Mouse (Mus musculus) yolk sac, embryonic 10.5 days (tissue): ENCODE results near the gene Txnrd1.

Experiments
- DNase-seq: peaks from one replicate; pipeline ENCODE4 v3.0.0-alpha.2; 2017; ENCODE audit warnings: low spot score

Txnrd1 gene

DNA sequence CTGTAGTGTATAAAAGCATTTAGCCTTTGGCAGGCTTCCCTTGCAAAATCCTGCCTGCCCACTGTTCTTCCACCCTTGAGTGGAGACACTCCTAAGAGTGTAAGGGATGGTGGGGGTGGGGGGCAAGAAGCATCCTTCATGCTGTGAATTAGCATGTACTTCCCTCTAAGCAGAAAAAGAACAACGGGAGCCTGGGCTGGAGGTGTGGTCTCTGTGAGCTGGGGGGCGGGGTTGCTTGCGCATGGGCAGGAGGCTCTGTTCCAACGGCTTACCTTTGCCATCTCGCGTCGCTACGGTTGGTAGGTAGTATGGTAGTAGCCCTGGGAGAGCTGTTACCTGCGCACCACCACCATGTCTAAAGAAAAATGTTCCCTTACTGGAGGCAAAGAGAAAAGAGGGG lies 32.6 kb downstream of the Txnrd1 start, which contains the start of gene Eid3:
TSS of gene Eid3 (plus strand) at position 271 of the 400 bp plus-strand sequence.
- no peak for DNase-seq

- DNase-seq = no peak
These were observed 33.1 kb downstream of the Txnrd1 start for GRCm38 (mm10) chr10:82866832-82867231.

- no peak for DNase-seq
These were observed 34.8 kb downstream of the Txnrd1 start for GRCm38 (mm10) chr10:82868418-82869086.

GRCm38 (mm10) chr10:82875446-82875845 lies 41.7 kb downstream of the Txnrd1 start:
- no peak for DNase-seq

- DNase-seq = peak; percentile 54
These were observed 42.5 kb downstream of the Txnrd1 start for GRCm38 (mm10) chr10:82876076-82876796.

GRCm38 (mm10) chr10:82887354-82887753 lies 53.6 kb downstream of the Txnrd1 start:
- DNase-seq = no peak

GRCm38 (mm10) chr10:82888576-82888975 lies 54.8 kb downstream of the Txnrd1 start:
- no peak for DNase-seq

DNA sequence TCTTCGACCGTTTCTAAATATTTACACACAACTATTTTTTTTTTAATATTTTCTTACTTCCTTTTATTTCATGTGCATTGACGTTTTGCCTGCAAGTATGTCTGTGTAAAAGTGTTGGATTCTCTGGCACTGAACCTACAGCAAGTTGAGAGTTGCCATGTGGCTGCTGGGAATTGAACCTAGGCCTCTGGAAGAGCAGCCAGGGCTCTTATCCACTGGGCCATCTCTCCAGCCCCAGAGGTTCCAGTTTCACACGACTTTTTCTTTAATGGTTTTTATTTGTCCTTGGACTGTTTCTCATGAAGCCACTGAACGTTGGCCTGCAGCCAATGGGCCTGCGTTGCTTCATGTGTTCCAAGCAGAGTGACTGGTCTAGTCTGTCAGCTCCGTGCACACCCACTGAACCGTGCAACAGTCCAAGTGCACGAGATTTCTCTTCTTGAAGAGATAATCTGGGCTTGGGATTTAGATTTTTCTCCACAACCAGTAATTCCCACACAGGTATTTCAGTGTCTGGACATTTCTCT lies 55.8 kb downstream of the Txnrd1 start:
- DNase-seq = no peak

- no peak for DNase-seq
These were observed 57.2 kb downstream of the Txnrd1 start for GRCm38 (mm10) chr10:82890936-82891335.

DNA sequence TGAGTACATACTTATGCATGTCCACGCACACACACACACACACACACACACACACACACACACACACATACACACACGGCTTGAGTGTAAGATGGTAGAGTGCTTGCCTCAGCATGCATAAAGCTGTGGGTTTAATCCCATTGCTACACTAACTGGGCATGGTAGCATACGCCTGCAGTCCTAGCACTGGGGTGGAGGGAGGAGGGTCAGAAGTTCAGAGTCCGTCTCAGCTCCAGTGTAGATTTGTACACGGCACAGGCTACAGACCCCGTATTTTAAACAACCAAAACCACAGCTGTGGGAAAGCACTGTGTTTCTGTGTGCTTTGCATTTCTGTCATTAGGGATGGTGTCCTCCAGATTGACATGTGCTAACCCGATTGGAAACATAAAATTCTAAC lies 57.7 kb downstream of the Txnrd1 start:
- DNase-seq = peak; percentile 24

DNA sequence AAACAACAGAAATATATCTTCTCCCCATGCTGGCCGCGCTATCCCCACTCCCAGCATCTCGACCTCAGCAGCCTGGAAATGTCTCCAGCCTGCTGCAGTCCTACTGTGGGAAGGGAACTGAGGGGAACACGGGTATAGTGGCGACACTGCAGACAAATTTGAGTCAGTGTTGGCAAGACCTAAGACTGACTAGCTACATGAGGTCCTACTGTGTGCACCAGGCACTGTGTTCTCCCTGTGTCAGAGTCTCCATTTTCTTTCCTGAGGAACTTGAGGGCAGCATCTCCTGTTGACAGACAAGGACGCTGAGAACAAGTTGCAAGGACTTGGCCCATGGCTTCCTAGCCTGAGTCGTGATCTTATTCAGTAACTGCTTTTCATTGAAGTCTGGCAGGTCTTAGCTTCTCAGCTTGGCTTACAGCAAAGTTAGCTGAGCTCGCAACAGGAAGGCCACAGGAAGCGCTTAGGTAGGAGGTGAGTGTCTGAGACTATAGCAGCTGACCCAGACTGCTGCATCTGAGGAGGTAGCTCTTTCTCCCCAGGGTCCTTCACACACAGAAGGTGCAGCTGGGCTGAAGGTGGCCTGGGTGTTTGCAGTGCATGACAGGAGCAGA lies 58.8 kb downstream of the Txnrd1 start:
- no peak for DNase-seq

DNA sequence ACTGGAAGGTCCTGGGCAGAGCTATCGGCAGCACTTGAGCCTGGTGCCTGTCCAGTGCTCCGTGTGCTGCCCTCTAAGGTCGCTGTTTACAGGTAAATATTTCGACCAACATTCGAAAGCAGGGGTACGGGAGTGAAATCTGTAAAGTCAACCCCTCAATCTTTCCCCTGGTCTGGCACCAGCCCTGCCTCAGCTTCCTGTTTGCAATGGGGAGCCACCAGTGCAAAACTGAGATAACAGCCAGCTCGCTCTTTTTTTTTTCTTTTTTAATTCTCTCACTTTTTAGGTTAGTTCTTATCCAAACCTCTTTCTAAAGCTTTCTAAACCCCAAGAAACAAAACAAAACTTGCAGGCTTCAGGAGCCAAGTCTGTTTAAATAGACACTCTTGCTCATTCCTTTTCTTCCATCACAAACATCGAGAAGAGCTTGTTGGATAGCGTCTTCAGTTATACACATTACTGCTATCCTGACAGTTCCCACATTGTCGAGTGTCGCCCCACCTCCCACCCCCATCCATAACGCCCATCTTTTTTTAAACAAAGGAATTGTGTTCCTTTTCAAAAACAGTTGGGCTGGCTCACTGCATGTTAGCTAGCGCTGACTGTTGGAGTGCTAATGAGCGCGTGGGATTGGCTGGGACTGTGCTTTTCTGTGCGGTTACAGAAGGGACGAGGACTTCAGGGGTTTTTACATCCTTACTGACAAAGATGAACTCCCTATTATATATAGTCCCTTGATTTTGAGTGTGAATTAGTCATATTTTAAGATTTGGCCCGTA lies 60.3 kb downstream of the Txnrd1 start:
- no peak for DNase-seq

GRCm38 (mm10) chr10:82897936-82898335 lies 64.2 kb downstream of the Txnrd1 start:
- DNase-seq = no peak

GRCm38 (mm10) chr10:82898893-82899292 lies 65.1 kb downstream of the Txnrd1 start:
- no peak for DNase-seq

DNA sequence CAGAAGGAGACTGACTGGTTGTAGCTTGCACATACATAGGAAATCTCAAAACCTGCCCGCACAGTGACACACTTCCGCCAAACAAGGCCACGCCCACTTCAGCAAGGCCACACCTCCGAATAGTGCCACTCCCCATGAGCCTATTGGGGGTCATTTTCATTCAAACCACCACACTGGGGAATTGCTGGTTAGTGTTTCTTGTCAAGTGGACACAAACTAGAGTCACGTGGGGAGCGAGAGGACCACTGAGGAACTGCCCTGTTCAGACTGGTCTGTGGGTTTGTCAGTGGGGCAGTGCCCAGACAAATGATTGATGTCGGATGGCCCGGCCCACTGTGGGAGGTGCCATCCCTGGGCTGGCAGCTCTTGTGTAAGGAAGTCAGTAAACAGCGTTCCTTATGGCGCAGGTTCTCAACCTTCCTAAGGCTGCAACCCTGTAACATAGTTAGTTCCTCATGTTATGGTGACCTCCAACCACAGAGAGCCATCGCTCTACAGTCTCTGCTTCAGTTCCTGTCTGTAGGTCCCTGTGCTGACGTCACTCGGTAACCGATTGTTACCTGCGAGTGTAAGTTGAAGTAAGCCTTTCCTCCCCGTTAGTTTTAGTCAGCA lies 66.2 kb downstream of the Txnrd1 start:
- no peak for DNase-seq

GRCm38 (mm10) chr10:82900546-82900945 lies 66.8 kb downstream of the Txnrd1 start:
- no peak for DNase-seq

- DNase-seq = peak; percentile 71
These were observed 67.7 kb downstream of the Txnrd1 start for GRCm38 (mm10) chr10:82901436-82901835.

GRCm38 (mm10) chr10:82908526-82908925 lies 74.8 kb downstream of the Txnrd1 start:
- DNase-seq = no peak

- DNase-seq = peak; percentile 26
These were observed 75.6 kb downstream of the Txnrd1 start for GRCm38 (mm10) chr10:82909382-82909781.

- no peak for DNase-seq
These were observed 76.4 kb downstream of the Txnrd1 start for GRCm38 (mm10) chr10:82910198-82910597.

DNA sequence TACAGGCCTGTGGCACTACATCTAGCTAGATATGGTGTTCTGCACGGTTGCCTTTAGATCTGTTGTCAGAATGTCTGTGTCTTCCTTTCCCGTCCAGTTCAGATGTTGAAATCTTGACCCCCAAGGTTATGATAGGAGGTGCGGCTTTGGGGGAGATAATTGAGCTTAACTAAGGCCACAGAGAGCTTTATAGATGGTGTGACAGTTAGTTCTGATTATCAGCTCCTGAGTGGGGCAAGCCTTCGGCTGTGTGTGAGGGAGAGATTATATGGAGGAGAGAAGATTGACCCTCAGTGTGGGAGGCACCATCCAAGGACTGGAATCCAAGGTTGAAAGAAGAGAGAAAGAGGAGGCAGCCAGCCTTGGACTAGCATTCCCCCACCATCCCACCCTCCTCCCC lies 79.5 kb downstream of the Txnrd1 start:
- DNase-seq = no peak

GRCm38 (mm10) chr10:82913772-82914171 lies 80.0 kb downstream of the Txnrd1 start:
- no peak for DNase-seq
